Mouse (Mus musculus) forelimb bud, embryonic 11.5 days (tissue): ENCODE results near the gene Ucn3.

Source experiments
- DNase-seq: peaks from one replicate; pipeline ENCODE4 v3.0.0-alpha.2; 2012; ENCODE audit warnings: low read depth, low spot score

Gene Ucn3

GRCm38 (mm10) chr13:3892601-3893000, 52.5 kb downstream of the Ucn3 start:
- DNase-seq, result no peak

GRCm38 (mm10) chr13:3891479-3892087, 53.6 kb downstream of the Ucn3 start:
- DNase-seq, result no peak
